Mouse (Mus musculus): ENCODE measurements around the gene Kcng1. TPM values are rescaled to one million over a fixed set of nuclear protein-coding genes. Genes with fewer than 3 reads are reported as not detected.

Gene Kcng1
- polyA plus RNA-seq, 1 experiment from 2014 or later, result not detected

Other genes with a start within 250 kb of the Kcng1 start
- gene Pard6b, start 200.7 kb downstream of the Kcng1 start, polyA plus RNA-seq (2018), result not detected in 3 replicates
- 4.2 to 6.7 TPM (median 4.5 TPM) in 3 replicates for gene Adnp, start 74.6 kb downstream of the Kcng1 start, polyA plus RNA-seq (2018)
- gene Gm20716, start 51.4 kb downstream of the Kcng1 start, polyA plus RNA-seq (2018), result 32.7 to 38.4 TPM (median 32.8 TPM) in 3 replicates
- gene Dpm1, start 51.1 kb downstream of the Kcng1 start, polyA plus RNA-seq (2018), result 43.7 to 208 TPM (median 85.6 TPM) in 3 replicates
- 4.4 to 5.9 TPM (median 5.8 TPM) in 3 replicates for gene Mocs3, start 51.1 kb downstream of the Kcng1 start, polyA plus RNA-seq (2018)